Mouse (Mus musculus): ENCODE measurements around the gene Trim67.

The Trim67 gene

DNA sequence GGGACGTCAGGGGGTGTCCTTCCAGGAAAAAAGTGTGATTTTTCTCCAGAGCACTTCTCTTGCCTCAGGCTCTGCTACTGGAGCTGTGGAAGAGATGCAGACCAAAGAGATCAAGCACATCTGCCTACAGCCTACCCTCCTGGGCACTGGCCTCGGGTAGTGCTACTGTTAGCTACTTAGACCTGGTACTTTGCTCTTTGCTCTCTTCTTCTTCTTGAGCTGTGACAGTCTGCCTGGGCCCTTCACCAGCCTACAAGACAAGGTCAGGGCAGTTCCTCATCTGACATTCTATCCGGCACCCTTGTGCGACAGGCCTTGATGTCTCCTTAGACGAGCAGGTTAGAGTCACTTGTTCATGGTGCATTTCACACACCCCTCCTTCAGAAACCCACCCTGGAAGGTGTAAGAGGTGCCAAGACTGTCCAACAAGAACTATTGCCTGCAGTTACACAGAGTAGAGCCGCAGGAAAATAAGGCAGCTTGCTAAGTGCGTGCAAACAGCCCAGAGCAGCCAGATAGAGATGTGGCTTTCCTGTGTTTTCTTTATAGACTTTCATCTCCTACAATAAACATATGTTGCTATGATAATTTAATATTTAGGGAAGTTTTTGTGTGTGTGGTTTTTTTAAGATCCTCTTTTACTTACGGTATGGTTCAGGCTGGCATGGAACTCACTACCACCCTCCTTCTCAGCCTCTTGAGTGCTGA, 3.0 kb downstream of the Trim67 start:
- no peak for DNase-seq

DNA sequence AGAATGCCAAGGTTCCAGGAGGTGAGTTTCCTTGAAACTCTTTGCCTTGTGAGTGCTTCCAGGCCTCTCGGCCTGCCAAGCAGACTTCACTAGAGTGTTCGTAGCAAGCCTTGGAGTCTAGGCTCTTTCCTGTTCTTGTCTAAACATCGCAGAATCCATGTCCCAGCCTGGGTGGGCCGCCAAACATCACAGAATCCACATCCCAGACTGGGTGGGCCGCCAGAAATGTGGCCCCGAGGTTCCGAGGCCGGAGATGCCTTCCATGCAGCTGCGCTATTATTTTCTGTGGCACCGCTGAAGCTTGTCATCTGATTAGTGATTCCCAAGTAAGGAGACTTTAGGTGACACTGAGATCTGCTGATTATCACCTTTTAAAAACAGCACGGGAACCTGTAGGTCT, 7.7 kb downstream of the Trim67 start:
- DNase-seq = no peak

DNA sequence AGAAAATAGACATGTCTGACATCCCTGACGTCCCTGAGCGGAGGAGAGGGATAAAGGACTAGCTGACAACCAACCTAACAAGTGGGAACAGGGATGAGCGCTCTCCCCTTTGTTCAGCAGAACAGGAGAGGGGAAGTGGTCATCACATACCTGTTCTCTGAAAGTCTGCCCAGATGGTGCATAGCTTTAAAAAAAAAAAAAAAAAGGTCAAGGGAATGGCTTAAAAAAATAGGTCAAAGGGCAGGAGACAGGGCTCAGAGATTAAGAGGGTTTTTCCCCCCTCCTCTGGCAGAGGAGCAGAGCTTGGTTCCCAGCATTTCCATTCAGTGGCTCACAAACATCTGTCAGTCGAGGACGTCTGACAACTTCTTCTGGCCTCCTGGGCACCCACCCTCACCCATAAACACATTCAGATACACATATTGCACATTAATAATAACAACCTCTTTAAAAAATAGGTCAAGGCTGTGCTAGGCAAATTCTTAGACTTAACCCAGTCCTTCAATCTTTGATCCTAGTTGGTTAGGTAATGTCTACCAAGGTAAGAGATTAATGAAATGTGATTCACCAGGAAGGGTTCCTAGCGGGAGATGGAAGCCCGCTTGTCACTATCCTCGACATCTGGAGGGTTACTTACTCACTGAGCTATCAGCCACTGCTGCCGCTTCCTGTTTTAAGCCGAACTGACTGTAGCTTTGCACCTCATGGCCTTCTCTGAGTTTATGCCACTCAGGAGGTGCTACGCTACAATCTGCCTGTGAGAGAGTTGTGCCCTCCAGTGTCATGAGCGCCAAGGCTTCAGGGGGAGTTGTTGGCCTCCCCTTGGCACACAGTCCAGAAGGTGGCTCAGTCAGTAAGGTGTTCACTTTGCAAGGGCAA, 11.2 kb downstream of the Trim67 start:
- DNase-seq = no peak

DNA sequence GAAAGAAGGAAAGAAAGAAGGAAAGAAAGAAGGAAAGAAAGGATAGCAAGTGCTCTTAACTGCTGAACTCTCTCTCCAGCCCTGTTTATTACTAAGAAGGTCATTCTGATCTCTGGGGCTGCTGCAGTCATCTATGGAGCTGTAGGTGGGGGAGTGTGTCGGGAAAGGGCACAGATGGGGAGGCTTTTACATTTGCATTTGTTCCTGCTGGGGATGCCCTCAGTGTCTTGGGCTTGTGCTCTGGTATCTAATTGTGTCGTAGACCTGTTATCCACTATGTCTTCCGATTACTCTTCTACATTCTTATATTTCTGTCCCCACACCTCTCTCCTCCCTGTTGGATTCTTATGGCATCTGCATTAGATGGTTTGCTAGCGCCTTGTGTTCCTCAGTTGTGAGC, 13.1 kb downstream of the Trim67 start:
- no peak for DNase-seq

DNA sequence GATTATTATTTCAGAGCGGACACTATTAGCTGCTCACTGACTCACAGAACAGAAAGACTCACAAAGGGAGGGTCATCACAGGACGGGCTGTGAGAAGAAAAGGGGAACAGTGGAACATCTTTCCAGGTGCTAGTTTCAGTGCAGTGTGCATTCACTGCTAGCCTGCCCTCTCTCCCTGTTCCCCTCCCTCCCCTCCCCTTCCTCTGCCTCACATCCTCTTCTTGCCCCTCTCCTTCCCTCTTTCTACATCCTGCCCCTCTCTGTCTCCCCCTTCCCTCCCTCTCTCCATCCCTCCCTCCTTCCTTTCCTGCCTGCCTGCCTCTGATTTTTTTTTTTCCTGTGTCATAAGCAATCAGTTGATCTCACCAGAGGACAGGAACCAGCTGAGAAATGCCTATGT, 16.5 kb downstream of the Trim67 start:
- DNase-seq = no peak

DNA sequence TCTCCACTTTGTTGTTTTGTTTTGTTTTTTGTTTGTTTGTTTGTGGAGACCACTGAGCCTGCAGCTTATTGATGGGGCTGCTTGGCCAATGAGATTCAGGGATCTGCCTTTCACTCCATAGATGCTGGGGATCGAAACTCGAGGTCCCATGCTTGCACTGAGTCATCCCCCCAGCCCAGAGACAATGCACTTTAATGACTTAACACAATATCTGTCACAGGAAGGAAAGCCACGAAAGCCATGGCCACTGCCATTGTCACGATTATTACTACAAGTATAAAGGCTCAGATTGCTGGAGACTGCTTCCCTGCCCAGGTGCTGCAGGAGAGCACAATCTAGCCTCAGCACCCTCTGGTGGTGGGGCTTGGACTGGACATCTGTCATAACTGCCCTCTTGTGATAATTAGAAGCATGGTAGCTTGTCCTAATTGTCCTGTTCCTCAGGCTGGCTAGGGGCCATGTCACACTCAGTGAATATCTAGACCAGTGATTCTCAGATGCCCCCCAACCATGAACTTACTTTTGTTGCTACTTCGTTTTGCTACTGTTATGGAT, 17.2 kb downstream of the Trim67 start:
- DNase-seq = no peak

DNA sequence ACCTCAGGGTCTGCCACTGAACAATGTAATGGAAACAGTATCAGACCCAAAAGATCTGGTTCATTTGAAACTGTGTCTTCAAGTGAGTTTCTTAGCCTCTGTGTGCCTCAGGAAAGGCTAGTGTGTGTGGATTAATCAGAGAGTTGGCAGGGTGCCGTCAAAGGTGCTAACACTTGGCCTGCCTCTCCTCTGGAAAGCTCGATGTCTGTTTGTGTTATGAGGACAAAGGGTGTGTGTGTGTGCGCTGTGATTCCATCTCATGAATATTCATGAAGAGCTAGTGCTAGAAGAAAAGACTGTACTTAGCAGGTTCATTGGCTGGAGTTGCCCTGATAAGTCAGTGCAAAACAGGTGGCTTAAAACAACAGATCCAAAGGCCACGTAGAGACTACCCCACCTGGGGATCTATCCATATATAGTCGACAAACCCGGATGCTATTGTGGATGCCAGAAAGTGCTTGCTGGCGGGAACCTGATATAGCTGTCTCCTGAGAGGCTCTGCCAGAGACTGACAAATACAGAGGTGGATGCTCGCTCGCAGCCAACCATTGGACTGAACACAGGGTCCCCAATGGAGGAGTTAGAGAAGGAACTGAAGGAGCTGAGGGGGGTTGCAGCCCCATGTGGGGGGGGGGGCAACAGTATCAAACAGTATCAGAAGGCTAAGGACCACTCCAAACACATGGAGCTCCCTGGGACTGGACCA, 17.9 kb downstream of the Trim67 start:
- no peak for DNase-seq

DNA sequence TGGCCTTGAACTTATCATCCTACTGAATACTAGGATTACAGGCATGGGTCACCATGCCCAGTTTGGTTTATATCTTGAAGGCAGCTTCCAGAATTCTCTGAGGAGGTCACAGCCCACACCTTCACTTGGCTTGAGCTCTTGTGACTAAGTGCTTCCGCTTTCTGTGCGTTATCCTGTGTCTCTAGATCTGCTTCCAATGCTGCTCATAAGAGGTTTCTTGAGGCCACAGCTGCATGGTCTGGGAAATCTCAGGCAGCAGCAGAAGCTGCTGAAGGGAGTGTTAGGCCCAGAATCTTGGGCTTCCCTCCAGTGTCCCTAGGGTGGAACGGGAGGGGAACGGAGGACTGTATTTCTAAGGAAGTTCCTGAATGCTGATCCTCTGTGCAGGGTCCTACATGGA, 20.4 kb downstream of the Trim67 start:
- no peak for DNase-seq

DNA sequence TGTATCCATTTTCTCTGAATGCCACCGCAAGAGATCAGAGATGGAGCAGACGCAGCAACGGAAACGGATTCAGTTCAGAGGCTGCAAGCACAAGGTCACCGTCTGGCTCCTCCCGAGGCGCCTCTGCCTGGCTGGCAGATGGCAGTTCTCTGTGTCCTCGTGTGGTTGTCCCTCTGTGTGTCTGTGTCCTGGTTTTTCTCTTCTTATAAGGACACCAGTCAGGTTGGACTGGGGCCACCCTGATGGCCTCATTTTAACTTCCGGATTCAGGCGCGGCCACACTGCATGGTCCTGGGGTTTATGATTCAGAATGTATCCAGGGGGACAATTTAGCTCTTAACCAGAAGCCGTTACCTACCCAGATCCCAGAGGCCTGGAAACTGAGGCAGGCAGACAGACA, 23.0 kb downstream of the Trim67 start:
- DNase-seq = peak; percentile 72

DNA sequence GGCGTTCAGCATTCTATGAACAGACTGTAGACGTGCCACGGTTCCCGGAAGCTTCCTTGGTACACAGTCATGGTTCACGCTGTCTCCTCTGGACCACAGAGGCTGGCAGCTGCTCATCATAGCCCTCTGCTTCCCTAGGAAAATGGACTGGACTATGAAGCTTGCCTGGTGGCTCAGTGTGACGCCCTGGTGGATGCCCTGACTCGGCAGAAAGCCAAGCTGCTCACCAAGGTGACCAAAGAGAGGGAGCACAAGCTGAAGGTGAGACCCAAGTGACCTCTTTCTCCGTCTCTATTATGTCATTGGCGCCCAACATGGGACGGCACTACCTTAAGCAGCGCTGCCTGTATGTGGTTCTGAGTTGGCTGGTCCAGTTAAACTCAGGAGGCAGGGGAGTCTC, 24.0 kb downstream of the Trim67 start:
- DNase-seq = no peak

DNA sequence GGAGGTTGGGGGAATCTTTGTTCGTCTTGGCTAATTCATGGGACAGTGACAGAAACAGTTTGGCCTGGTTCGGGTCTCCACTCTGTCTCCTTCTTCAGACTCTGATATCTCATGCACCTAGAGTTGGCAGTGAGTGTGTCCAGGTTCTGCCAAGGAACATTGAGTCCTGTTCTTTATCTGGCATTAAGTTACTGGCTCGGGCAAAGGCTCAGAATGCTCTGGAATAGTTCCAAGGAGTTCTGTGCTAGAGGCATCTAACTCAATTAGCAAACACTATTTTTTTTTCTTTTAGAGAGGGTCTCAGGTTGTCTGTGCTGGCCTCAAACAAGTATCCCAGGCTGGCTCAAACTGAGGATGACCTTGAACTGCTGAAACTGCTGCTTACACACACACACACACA, 24.5 kb downstream of the Trim67 start:
- DNase-seq = no peak

DNA sequence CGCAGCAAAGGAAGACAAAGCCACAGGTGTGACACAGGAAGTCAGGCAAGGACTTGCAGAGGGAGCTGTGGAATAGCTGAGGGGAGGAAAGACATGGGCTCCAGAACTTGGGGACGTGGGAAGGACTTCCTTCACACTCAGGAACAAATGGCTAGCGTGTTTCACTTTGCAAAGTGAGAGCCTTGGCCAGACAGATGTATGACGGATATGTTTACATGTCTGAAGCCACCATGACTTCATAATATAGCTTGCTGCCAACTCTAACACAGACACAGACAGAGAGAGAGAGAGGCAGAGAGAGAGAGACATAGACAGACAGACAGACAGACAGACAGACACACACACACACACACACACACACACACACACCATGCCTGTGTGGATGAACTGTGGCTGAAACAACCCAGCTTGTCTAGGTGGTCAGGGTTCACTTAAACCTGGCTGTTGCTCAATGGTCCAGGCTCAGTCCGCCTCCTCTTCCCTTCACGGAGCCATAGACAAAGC, 26.8 kb downstream of the Trim67 start:
- DNase-seq = no peak

DNA sequence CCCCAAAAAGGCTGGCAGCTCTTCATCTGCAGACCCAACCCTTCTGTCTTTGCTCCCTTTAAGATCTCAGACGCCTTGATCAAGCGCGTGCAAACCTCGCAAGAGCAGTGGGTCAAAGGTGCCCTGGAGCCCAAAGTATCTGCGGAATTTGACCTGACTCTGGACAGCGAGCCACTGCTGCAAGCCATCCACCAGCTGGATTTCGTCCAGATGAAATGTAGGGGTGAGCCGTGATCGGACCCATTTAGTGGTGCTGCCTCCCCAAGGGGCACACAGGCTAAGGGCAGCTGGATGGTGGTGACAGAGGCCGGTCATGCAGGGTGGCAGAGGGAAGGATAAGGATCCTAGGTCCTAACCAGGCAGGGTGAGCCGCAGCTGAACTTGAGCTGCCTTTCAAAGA, 27.2 kb downstream of the Trim67 start:
- no peak for DNase-seq

DNA sequence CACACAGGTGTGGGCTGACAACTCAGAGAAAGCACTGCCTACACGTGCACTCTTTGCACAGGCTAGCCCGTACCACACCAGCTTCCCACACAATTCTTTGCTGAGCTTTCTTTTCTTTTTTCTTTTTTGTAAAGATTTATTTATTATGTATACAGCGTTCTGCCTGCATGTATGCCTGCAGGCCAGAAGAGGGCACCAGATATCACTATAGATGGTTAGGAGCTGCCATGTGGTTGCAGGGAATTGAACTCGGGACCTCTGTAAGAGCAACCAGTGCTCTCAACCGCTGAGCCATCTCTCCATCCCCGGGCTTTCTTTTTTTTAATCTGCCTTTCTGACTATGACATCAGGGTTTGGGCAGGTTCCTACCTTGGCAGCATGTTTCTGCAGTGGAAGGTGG, 30.6 kb downstream of the Trim67 start:
- no peak for DNase-seq

DNA sequence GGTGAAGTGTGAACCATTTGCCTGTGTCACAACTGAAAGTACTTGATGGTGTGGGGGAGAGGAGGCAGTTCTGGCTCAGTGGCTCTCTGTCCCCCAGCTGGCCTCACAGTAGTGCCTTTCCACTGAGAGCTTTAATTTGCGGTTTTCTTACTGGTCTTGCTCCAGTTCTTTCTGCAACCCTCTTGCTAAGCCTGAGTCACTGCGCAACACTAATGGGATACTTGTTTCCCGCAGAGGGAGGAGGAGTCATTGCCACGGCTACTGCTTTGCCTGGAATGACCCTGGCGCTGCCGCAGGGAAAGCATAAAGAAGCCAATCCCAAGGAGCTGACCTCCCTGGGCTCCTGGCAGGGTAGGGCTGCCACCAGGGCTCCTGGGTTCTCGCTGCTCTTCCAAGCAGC, 33.8 kb downstream of the Trim67 start:
- DNase-seq = peak; percentile 48

DNA sequence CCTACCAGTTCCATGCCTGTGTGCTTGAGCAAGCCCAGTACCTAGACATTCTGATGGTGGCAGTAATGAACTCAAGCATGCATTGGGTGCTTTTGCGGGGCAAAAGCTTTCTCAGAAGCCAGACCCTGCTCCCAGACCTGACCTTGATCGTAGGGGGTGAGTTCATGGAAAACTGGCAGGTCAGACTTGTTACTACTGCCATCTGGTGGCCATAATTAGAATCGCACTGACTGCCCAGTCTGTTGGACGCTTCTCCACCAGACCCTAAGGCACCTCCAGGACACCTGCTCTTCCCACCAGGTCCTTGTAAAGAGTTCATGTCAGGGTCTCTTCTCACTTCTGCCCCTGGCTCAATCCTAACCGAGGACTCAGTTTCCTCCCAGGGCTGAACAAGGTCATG, 34.5 kb downstream of the Trim67 start:
- DNase-seq = peak; percentile 70

DNA sequence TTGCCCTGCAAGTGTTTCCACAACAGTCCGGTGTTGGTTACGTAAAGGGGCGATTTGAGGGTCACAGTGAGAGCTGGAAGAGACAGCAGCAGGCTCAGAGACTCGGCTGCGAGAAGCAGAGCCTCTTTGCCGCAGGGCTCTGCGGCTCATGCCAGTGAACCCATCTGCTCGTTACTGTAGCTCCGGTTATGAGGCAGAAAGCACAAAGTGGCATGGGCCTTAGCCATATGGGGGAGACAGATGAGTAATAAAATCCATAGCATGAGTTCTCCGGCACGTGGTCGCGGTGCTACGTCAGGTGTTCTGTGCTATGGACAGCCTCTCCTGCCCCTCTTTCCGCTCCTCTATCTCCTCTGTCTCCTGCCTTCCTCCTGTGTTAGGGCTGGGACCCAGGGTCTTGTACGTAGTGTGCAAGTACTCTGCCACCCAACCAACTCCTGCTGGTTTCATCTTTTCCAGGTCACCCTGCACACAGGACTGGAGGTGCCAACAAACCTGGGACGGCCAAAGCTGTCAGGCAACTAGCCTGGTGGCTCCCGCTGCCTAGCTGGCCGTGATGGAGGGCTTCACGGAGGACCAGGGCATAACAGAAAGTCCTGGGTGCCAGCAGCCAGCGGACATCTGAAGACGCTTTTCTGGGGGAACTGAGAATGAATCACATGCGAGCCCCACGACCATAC, 35.8 kb downstream of the Trim67 start:
- DNase-seq = peak; percentile 72

DNA sequence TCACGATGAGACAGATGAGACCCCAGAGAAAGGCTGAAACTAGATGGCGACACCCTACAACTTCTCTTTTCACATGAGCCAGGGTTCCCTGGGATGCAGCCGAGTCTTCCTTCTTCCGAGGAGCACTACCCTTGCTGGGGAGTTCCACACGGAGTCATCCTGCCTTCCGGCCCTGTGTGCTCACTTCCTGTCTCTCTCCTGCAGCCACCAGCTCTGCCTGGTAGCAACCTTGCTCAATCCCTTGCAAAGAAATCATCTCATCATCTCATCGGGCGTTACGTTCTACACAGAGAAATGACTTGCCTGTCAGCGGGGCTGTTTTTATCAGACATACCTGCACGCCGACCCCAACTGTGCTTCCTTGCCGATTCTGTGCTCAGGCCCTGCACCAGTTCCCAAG, 37.2 kb downstream of the Trim67 start:
- no peak for DNase-seq

DNA sequence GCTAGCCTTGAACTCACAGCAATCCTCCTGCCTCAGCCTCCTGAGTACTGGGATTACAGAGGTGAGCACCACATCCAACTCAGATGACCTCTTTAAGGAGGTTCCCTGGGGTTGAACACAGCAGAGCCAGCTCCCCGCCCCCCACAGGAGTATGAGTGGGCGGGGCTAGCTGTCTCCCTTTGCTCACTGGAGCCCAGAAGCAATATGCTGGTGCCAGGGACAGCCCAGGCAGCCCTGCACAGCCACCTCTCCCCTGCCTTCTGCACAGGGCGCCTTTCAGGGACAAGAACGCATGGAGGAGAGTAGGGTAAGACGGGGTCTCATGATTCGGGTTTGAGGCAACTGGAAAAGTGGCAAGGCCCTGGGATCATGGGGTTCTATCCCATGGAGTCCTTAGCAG, 38.6 kb downstream of the Trim67 start:
- no peak for DNase-seq

DNA sequence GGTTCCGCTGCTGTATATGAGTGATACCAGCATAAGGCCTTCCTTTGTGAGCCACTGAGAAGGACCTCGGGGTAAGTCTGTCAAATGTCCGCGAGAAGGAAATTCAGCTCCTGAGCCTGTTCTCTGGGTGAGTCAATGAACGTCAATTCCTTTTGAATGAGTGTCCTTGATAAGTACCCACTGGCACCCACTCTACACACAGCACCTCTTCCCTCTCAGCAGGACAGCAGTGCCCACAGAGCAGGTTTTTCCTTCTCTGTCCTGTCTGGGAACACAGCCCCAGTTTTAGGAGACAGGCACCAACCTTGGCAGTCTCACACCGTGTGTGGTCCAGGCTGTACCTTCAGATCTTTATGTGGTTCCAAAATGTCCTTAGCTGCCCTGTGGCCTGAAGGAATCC, 39.0 kb downstream of the Trim67 start:
- DNase-seq = no peak

DNA sequence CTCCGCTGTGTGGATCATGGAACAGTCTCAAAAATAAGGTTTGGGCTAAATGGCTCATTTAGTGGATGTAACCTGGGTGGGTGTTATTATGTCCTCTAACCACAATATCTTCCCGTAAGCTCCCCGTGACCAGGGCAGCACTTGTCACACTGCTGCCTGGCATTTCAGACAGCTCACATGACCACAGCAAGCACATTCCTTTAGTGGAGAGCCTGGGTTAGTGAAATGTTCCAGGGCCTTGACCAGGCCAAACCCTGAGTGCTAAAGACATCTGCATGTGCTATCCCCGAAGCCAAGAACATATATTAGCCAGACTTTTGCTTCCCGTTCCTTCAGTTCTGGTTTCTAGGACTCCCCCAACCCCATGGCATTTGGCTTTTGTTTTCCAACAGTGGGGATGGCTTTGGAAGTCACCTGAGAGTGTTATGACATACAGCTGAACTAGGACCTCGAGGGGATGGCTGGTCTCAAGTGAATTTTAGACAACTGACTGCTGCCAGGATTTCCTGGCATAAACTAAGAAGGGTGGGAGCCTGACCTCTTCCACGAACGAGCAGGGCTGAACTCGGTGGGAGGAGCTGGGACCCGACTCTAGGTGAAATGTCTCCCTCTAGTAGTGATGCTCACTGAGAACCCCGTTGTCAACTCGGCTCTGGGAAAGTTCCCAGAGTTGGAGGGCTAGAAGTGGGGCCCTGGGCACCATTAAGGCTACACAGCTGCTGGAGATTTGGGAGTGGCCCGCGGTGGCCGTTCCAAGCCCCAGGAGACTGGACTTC, 40.7 kb downstream of the Trim67 start:
- DNase-seq = no peak

DNA sequence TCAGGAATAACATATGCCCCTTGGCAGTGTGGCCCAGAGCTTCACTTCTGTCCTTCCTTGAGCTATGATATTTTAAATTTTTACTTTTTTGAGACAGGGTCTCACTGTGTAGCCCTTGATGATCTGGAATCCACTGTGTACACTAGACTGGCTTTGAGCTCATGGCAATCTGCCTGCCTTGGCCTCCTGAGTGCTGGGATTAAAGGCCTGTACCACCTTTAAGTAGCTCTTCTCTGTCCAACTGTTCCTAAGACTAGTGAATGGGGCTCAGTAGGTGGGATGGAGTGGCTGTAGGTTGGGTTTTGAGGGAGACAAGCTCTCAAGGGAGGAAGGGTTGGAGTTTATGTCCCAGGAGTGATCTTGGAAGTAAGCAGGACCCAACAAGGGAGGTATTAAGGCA, 43.0 kb downstream of the Trim67 start:
- no peak for DNase-seq

All from cerebellum, adult 11-12 months (tissue).